Mouse (Mus musculus) limb, embryonic 15.5 days (tissue): ENCODE data around the gene Mrpl19. TPM values are rescaled to one million over a fixed set of nuclear protein-coding genes. Genes with fewer than 3 reads are reported as not detected.

Experiments used
- ATAC-seq: fragments of 200-750 bp; cut with Nextera tagmentation; 2 replicates; pipeline ENCODE4 v1.8.0; 2017; ENCODE audit warnings: low read depth, moderate TSS enrichment; ENCODE audit not compliant: insufficient number of reproducible peaks, low FRiP score, low TSS enrichment
- H3K27ac ChIP-seq: fragments of 300-500 bp; sonication (generic); 2 replicates; pipeline ENCODE4 v1.5.1; 2015; ENCODE audit warnings: moderate library complexity, mild to moderate bottlenecking, inconsistent platforms
- H3K27me3 ChIP-seq: fragments of 300-500 bp; sonication (generic); 2 replicates; pipeline ENCODE4 v1.6.1; 2015; ENCODE audit warnings: inconsistent platforms
- H3K36me3 ChIP-seq: fragments of 300-500 bp; sonication (generic); 2 replicates; pipeline ENCODE4 v1.6.1; 2015; ENCODE audit warnings: inconsistent platforms
- H3K4me1 ChIP-seq: fragments of 300-500 bp; sonication (generic); 2 replicates; pipeline ENCODE4 v1.6.1; 2015; ENCODE audit warnings: inconsistent platforms
- H3K4me2 ChIP-seq: fragments of 300-500 bp; sonication (generic); 2 replicates; pipeline ENCODE4 v1.6.1; 2015; ENCODE audit warnings: mild to moderate bottlenecking, inconsistent platforms
- H3K4me3 ChIP-seq: fragments of 300-500 bp; sonication (generic); 2 replicates; pipeline ENCODE4 v1.5.1; 2015; ENCODE audit warnings: mild to moderate bottlenecking, inconsistent platforms
- H3K9ac ChIP-seq: fragments of 300-500 bp; sonication (generic); 2 replicates; pipeline ENCODE4 v1.6.1; 2015; ENCODE audit warnings: inconsistent platforms
- H3K9me3 ChIP-seq: fragments of 300-500 bp; sonication (generic); 2 replicates; pipeline ENCODE4 v1.6.1; 2016; ENCODE audit warnings: inconsistent platforms
- WGBS: fragments of 180-500 bp; shearing (Covaris S2); methylation state at CpG from one replicate; pipeline ENCODE4 v1.1.7; 2015; 5-methylcytosine and 5-hydroxymethylcytosine counted together
- polyA plus RNA-seq: library from polyadenylated mRNA; unstranded; fragments of >200 nt; fragmentation: Nextera tagmentation; extraction: Ambion mirVana; gene quantifications from 2 replicates; pipeline ENCODE4 v1.2.1, GENCODE M21; 2015

The Mrpl19 gene
- polyA plus RNA-seq, 1 experiment from 2014 or later, result 45.1 TPM

- Histone ChIP-seq H3K4me2 (peak within 1 kb of the TSS; percentile 61), H3K9ac (peak within 1 kb of the TSS; percentile 97), H3K4me3 (peak within 1 kb of the TSS; percentile 90), H3K27me3 (no peaks in the 10 kb centered on the region), H3K9me3 (no peaks in the 10 kb centered on the region), H3K36me3 (peaks cover 27% of the 10 kb centered on the region), H3K27ac (peak within 1 kb of the TSS; percentile 67; the same call in 1 of the 2 replicates), H3K4me1 (0 out of 2 replicates have a peak, but pooled peaks cover 7% of the 10 kb centered on the region)
- whole genome bisulfite sequencing, result under 1% methylated on average over 56 of the region's 56 CpGs
- ATAC-seq, result peak; percentile 84
Measured at GRCm38 (mm10) chr6:81923523-81924142, 42.1 kb downstream of the Mrpl19 start, which contains the start of gene Gcfc2. Gene Gcfc2 (plus strand): TSS chr6:81923669.

DNA sequence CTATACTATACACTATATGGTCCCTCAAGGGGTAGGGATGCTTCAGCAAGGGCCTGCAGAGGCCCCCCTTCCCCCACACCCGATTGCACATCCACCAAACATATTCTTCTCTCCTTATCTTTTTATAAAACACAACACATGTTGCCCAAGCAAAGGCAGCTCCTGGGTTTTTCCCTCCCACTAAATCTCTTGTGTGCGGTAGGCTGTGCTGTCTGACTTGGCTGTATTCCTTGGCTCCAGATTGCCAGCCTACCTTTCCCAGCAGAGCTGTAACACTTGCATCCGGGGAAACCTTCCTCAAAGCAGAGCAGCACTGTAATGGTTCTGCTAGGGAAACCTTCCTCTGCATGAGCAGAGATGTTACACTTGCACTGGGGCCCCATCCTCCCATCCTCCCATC, 53.6 kb downstream of the Mrpl19 start:
- H3K27me3 ChIP-seq, result no peaks in the 10 kb centered on the region
- H3K9ac ChIP-seq, result no peak overlapping the region
- no peaks in the 10 kb centered on the region for H3K36me3 ChIP-seq
- H3K4me1 ChIP-seq, result no peaks in the 10 kb centered on the region
- no peak overlapping the region for H3K4me3 ChIP-seq
- no peak overlapping the region for H3K27ac ChIP-seq
- no peak for ATAC-seq
- WGBS, result 61% methylated on average over 3 of the region's 3 CpGs
- no peaks in the 10 kb centered on the region for H3K9me3 ChIP-seq
- no peak overlapping the region for H3K4me2 ChIP-seq

DNA sequence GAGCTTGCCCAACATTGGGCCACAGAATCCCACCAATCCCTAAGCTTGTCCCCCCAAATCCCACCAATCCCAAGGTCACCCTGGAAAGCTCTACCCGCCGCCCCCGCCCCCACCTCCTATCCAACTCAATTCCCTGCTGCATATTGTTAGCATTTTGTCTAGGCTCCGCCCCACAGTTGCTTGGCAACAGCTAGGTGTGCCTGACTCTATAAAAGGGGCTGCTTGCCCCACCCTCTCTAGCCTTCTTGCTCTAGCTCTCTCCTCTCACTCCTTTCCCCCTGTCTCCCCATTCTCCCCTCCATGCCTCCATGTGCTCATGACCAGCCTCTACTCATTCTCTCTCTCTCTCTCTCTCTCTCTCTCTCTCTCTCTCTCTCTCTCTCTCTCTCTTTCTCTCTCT, 54.0 kb downstream of the Mrpl19 start:
- no peak for ATAC-seq

DNA sequence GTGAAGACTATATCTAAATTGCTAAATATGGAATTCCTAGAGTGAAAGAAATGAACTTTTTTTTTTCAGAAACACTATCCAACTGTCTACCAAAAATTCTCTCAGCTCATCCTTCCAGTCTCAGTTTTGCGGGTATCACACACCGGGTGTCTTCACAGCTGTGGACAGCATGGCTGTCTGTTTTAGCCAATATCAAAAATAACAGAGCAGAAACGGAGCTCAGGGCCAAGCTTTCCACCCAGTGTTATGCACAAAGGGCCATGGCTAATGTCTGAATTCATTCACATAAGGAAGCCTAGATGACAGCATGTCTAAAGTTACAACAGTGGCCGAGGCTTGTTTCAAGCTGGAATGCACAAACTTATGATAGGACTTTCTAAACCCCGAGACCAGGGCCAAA, 54.5 kb downstream of the Mrpl19 start:
- no peaks in the 10 kb centered on the region for H3K36me3 ChIP-seq
- H3K27me3 ChIP-seq, result no peaks in the 10 kb centered on the region
- no peak overlapping the region for H3K9ac ChIP-seq
- H3K4me3 ChIP-seq, result no peak overlapping the region
- 90% methylated on average over 5 of the region's 5 CpGs for WGBS
- no peaks in the 10 kb centered on the region for H3K4me1 ChIP-seq
- no peak for ATAC-seq
- H3K27ac ChIP-seq, result no peak overlapping the region
- no peak overlapping the region for H3K4me2 ChIP-seq
- no peaks in the 10 kb centered on the region for H3K9me3 ChIP-seq

More for the DNA sequence above, 54.0 kb downstream of the Mrpl19 start:
- Histone ChIP-seq H3K36me3 (no peaks in the 10 kb centered on the region), H3K4me1 (no peaks in the 10 kb centered on the region), H3K4me3 (no peak overlapping the region), H3K27ac (no peak overlapping the region), H3K4me2 (no peak overlapping the region), H3K9ac (no peak overlapping the region), H3K27me3 (no peaks in the 10 kb centered on the region), H3K9me3 (no peaks in the 10 kb centered on the region)
- WGBS, result 80% methylated on average over 4 of the region's 4 CpGs

GRCm38 (mm10) chr6:81910302-81910855, 55.4 kb downstream of the Mrpl19 start:
- no peak overlapping the region for H3K9ac ChIP-seq
- H3K36me3 ChIP-seq, result no peaks in the 10 kb centered on the region
- H3K27me3 ChIP-seq, result no peaks in the 10 kb centered on the region
- no peak overlapping the region for H3K27ac ChIP-seq
- H3K4me1 ChIP-seq, result no peaks in the 10 kb centered on the region
- H3K4me2 ChIP-seq, result no peak overlapping the region
- no peak for ATAC-seq
- H3K9me3 ChIP-seq, result no peaks in the 10 kb centered on the region
- H3K4me3 ChIP-seq, result no peak overlapping the region
- WGBS, result 84% methylated on average over 25 of the region's 25 CpGs

Other genes with a start within 250 kb of the Mrpl19 start
- gene Gcfc2, start 42.3 kb downstream of the Mrpl19 start, polyA plus RNA-seq, result 7.5 and 8.8 TPM in 2 replicates
- gene Eva1a, start 75.1 kb upstream of the Mrpl19 start, polyA plus RNA-seq, result 27.2 and 28.9 TPM in 2 replicates